Mouse (Mus musculus) MEL-GATA-1-ER (cell line): ENCODE measurements around the gene Celf5.

ENCODE experiments used
- DNase-seq: peaks from one replicate; pipeline ENCODE4 v3.0.0-alpha.2; 2012; ENCODE audit warnings: low read depth; ENCODE audit errors: extremely low read depth

Celf5 gene

GRCm38 (mm10) chr10:81474461-81474860 is 8.0 kb downstream of the Celf5 start:
- no peak for DNase-seq

- no peak for DNase-seq
Measured at GRCm38 (mm10) chr10:81473003-81473451, 9.5 kb downstream of the Celf5 start.

- DNase-seq, result no peak
Measured at GRCm38 (mm10) chr10:81472403-81473002, 10.0 kb downstream of the Celf5 start.

- no peak for DNase-seq
Measured at GRCm38 (mm10) chr10:81470454-81470853, 12.1 kb downstream of the Celf5 start.

GRCm38 (mm10) chr10:81469253-81469652 is 13.3 kb downstream of the Celf5 start:
- no peak for DNase-seq

GRCm38 (mm10) chr10:81467670-81468235 is 14.8 kb downstream of the Celf5 start:
- DNase-seq, result no peak

GRCm38 (mm10) chr10:81466881-81467280 is 15.6 kb downstream of the Celf5 start:
- DNase-seq, result no peak

GRCm38 (mm10) chr10:81466066-81466465 is 16.4 kb downstream of the Celf5 start:
- no peak for DNase-seq

GRCm38 (mm10) chr10:81465265-81465645 is 17.3 kb downstream of the Celf5 start:
- DNase-seq, result peak; percentile 93

GRCm38 (mm10) chr10:81464405-81465264 is 17.9 kb downstream of the Celf5 start:
- peak; percentile 72 for DNase-seq

GRCm38 (mm10) chr10:81463531-81463930 is 19.0 kb downstream of the Celf5 start:
- DNase-seq, result no peak

- no peak for DNase-seq
Measured at GRCm38 (mm10) chr10:81462917-81463316, 19.6 kb downstream of the Celf5 start.

- no peak for DNase-seq
Measured at GRCm38 (mm10) chr10:81462415-81462804, 20.1 kb downstream of the Celf5 start.

- no peak for DNase-seq
Measured at GRCm38 (mm10) chr10:81461673-81462414, 20.7 kb downstream of the Celf5 start.

GRCm38 (mm10) chr10:81460951-81461350 is 21.6 kb downstream of the Celf5 start:
- DNase-seq, result no peak

GRCm38 (mm10) chr10:81460471-81460870 is 22.0 kb downstream of the Celf5 start:
- no peak for DNase-seq

GRCm38 (mm10) chr10:81459399-81459798 is 23.1 kb downstream of the Celf5 start:
- no peak for DNase-seq

- DNase-seq, result no peak
Measured at GRCm38 (mm10) chr10:81458267-81458666, 24.2 kb downstream of the Celf5 start.

- no peak for DNase-seq
Measured at GRCm38 (mm10) chr10:81457624-81458023, 24.9 kb downstream of the Celf5 start.

- no peak for DNase-seq
Measured at GRCm38 (mm10) chr10:81456983-81457563, 25.4 kb downstream of the Celf5 start.

- DNase-seq, result no peak
Measured at GRCm38 (mm10) chr10:81455181-81455895, 27.2 kb downstream of the Celf5 start, which contains the start of gene Nfic. Gene Nfic, minus strand, starts transcription at chr10:81455635.
